Mouse (Mus musculus) ES-Bruce4 (cell line): ENCODE measurements around the gene Scgb3a1.
A peak's percentile ranks its signal among the peaks of the same experiment; 100 is the strongest.

Experiments used
- CTCF ChIP-seq: IDR thresholded peaks from one replicate; pipeline ENCODE4 v1.8.1; 2011; ENCODE audit warnings: low read depth, low read length
- EP300 ChIP-seq: IDR thresholded peaks from 2 replicates; pipeline ENCODE4 v1.6.1; 2011; ENCODE audit warnings: low read depth, low read length; ENCODE audit not compliant: insufficient read depth
- POLR2A ChIP-seq: IDR thresholded peaks from one replicate; pipeline ENCODE4 v1.8.1; 2011; ENCODE audit warnings: low read length; ENCODE audit not compliant: insufficient read depth

GRCm38 (mm10) chr11:49712555-49713335, 49.3 kb downstream of the Scgb3a1 start, which contains the start of gene Cnot6:
- TF ChIP-seq POLR2A (no peak), EP300 (0 out of 2 replicates have a peak, but pooled peaks have one; percentile 55), CTCF (no peak)
